Mouse (Mus musculus): ENCODE measurements around the gene Mycl. TPM values are rescaled to one million over a fixed set of nuclear protein-coding genes. Genes with fewer than 3 reads are reported as not detected.

Mycl gene
- polyA plus RNA-seq, 1 experiment from 2014 or later, result 15.2 TPM

DNA sequence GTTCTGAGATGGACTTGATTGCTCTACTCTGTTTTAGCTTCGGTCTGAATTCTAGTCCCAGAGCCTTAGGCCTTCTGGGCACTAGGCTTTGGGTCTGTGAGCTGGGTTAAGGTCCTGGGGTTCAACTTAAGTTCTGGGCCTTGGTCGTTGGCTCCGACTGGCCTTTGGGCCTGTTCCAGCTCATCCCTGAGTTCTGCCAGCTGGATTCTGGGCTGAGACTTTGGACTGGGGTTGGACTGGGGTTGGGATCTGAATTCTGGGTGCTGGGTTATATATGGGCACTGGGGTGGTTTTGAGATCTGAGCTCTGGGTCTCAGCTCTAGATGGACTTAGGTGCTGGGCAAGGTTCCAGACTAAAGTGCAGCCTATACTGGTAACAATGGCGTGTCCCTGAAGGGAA is 24.3 kb upstream of the Mycl start:
- no peaks in the 10 kb centered on the region for H3K36me3 ChIP-seq (ENCODE audit: insufficient read depth)
- H3K4me2 ChIP-seq, result no peak overlapping the region
- TF ChIP-seq CTCF (IDR thresholded peaks at IDR 0.05; ENCODE audit: low read depth), result no peak
- H3K4me1 ChIP-seq (ENCODE audit: insufficient read depth), result no peaks in the 10 kb centered on the region
- WGBS, result 69% methylated on average over 4 of the region's 4 CpGs
- peaks cover 13% of the 10 kb centered on the region; the same call in 1 of the 2 replicates for H3K27me3 ChIP-seq (ENCODE audit: insufficient read depth, low read length)
- no peak overlapping the region for H3K9ac ChIP-seq
- DNase-seq, result no peak
- no peak overlapping the region for H3K27ac ChIP-seq (ENCODE audit: low read depth)
- H3K9me3 ChIP-seq (ENCODE audit: low read depth, low read length), result no peaks in the 10 kb centered on the region
- H3K4me3 ChIP-seq (ENCODE audit: low read depth, low read length), result no peak overlapping the region
- ATAC-seq (ENCODE audit: insufficient read depth), result no peak

DNA sequence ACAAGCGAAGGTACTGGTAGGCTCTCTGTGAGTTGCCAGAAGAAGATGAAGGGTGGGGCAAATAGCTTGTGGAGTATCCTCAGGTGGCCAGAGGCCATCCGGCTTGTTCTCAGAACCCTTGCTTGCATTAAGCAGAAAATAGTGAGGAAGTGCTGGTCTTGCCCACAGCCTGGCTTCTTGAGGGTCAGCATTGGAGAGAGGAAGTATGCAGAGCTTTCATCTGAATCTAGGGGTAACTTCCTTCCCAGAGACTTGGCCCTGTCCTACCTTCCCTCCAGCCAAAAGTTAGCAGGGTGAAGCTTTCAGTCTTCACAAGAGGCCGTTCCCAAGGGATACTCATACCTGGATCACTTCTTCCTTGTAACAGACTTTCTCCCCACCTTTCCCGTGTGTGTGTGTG is 23.8 kb upstream of the Mycl start:
- Histone ChIP-seq H3K4me3 (ENCODE audit: low read depth, low read length) (no peak overlapping the region), H3K4me1 (ENCODE audit: insufficient read depth) (no peaks in the 10 kb centered on the region), H3K4me2 (no peak overlapping the region), H3K36me3 (ENCODE audit: insufficient read depth) (no peaks in the 10 kb centered on the region), H3K27me3 (ENCODE audit: insufficient read depth, low read length) (peaks cover 13% of the 10 kb centered on the region; the same call in 1 of the 2 replicates), H3K27ac (ENCODE audit: low read depth) (no peak overlapping the region), H3K9ac (no peak overlapping the region), H3K9me3 (ENCODE audit: low read depth, low read length) (no peaks in the 10 kb centered on the region)
- DNase-seq, result no peak
- TF ChIP-seq CTCF (IDR thresholded peaks at IDR 0.05; ENCODE audit: low read depth), result no peak
- 77% methylated on average over 4 of the region's 4 CpGs for WGBS
- no peak for ATAC-seq (ENCODE audit: insufficient read depth)

DNA sequence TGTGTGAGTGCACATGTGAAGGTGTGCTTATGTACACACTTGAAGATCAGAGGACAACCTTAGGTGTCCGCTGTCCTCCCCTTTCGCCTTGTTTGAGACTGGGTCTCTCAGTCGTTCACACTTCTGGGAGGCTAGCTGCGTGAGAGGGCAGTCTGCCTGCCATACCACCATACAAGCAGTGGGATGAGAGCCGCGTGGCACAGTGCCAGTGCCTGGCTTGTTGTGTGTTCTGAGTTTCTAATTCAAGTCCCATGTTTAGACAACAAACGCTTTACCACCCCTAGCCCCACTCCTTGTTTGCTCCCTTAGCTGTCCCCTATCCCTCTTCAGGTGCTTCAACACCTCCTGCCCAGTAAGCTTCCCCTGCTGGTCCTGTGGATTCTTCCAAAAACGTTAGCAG is 23.4 kb upstream of the Mycl start:
- ATAC-seq (ENCODE audit: insufficient read depth) (no peak), DNase-seq (no peak)
- H3K27me3 ChIP-seq (ENCODE audit: insufficient read depth, low read length), result peaks cover 10% of the 10 kb centered on the region; the same call in 1 of the 2 replicates
- H3K4me2 ChIP-seq, result no peak overlapping the region
- no peak for TF ChIP-seq CTCF (IDR thresholded peaks at IDR 0.05; ENCODE audit: low read depth)
- H3K9me3 ChIP-seq (ENCODE audit: low read depth, low read length), result no peaks in the 10 kb centered on the region
- H3K27ac ChIP-seq (ENCODE audit: low read depth), result no peak overlapping the region
- H3K36me3 ChIP-seq (ENCODE audit: insufficient read depth), result no peaks in the 10 kb centered on the region
- H3K4me3 ChIP-seq (ENCODE audit: low read depth, low read length), result no peak overlapping the region
- WGBS, result 59% methylated on average over 8 of the region's 8 CpGs
- no peaks in the 10 kb centered on the region for H3K4me1 ChIP-seq (ENCODE audit: insufficient read depth)
- no peak overlapping the region for H3K9ac ChIP-seq

DNA sequence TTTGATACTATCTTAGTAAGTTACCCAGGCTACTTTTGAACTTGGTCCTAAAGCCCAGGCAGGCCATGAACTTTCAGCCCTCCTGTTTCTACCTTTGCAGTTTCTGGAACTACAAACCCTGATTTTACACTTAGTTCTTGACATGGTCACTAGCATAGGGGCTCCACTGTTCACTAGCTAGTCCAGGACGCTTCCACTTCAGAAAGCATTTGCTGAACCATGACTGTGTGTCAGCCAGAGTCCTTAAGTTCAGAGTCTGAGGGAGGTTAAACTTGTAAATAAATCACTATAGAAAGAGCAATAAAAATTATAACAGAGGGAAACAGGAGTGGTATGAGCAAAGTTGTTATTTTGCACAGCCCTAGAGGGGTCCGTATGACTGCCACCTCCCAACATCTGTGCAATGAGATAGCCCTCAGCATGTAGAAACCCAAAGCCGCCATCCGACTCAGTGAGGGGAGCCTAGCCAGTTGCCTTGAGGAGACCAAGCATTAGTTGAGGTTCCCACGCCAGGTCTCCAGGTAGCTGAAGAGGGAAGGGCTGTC is 20.4 kb upstream of the Mycl start:
- WGBS, result 76% methylated on average over 5 of the region's 5 CpGs
- Histone ChIP-seq H3K9me3 (ENCODE audit: low read depth, low read length) (no peaks in the 10 kb centered on the region), H3K9ac (no peak overlapping the region), H3K4me3 (ENCODE audit: low read depth, low read length) (no peak overlapping the region), H3K27me3 (ENCODE audit: insufficient read depth, low read length) (peaks cover 9% of the 10 kb centered on the region; the same call in 1 of the 2 replicates), H3K36me3 (ENCODE audit: insufficient read depth) (no peaks in the 10 kb centered on the region), H3K4me1 (ENCODE audit: insufficient read depth) (no peaks in the 10 kb centered on the region), H3K27ac (ENCODE audit: low read depth) (no peak overlapping the region), H3K4me2 (no peak overlapping the region)
- no peak for DNase-seq
- TF ChIP-seq CTCF (IDR thresholded peaks at IDR 0.05; ENCODE audit: low read depth), result no peak
- no peak for ATAC-seq (ENCODE audit: insufficient read depth)

DNA sequence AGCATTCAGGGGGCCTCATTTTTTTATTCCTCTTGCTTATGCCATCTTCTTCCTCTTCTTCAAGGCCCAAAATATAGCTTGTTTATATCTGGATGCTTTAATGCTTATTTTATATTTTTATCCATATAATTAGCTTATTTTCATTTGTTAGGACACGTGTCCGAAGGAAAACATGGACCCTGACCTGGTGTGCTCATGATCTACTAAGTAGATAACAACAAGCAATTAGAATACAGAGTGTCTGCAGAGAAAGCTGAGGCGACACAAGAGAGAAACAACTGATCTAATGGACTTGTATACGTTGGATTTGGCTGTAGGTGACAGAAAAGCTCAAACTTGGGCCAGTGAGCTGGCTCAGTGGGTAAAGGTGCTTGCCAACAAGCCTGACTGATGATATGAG is 18.6 kb upstream of the Mycl start:
- no peak for DNase-seq
- H3K27me3 ChIP-seq (ENCODE audit: insufficient read depth, low read length), result peaks cover 9% of the 10 kb centered on the region; the same call in 1 of the 2 replicates
- no peak for ATAC-seq (ENCODE audit: insufficient read depth)
- no peaks in the 10 kb centered on the region for H3K4me1 ChIP-seq (ENCODE audit: insufficient read depth)
- WGBS, result 74% methylated on average over 4 of the region's 4 CpGs
- H3K9me3 ChIP-seq (ENCODE audit: low read depth, low read length), result no peaks in the 10 kb centered on the region
- no peaks in the 10 kb centered on the region for H3K36me3 ChIP-seq (ENCODE audit: insufficient read depth)
- H3K4me2 ChIP-seq, result no peak overlapping the region
- H3K27ac ChIP-seq (ENCODE audit: low read depth), result no peak overlapping the region
- no peak overlapping the region for H3K9ac ChIP-seq
- no peak for TF ChIP-seq CTCF (IDR thresholded peaks at IDR 0.05; ENCODE audit: low read depth)
- no peak overlapping the region for H3K4me3 ChIP-seq (ENCODE audit: low read depth, low read length)

DNA sequence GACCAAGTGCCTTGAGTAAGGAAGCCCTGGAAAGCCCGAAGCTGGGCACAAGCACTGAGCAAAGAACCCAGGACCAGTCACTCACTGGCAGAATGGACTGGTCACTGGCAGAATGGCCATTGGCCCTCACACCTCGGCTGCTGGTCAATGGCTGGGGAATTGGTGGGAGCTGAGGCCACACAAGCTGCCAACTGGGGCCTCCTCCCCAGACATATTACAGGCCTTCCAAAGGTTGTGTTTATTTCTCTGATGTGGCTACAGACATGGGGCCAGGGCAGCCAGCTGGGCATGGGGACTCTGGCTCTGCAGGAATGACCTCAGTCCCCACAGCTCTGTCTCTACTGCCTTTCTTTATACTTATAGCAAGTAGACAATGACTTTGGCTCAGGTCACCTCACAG is 16.6 kb upstream of the Mycl start:
- Histone ChIP-seq H3K4me1 (ENCODE audit: insufficient read depth) (no peaks in the 10 kb centered on the region), H3K27ac (ENCODE audit: low read depth) (no peak overlapping the region), H3K36me3 (ENCODE audit: insufficient read depth) (no peaks in the 10 kb centered on the region), H3K9ac (no peak overlapping the region), H3K9me3 (ENCODE audit: low read depth, low read length) (no peaks in the 10 kb centered on the region), H3K4me3 (ENCODE audit: low read depth, low read length) (no peak overlapping the region), H3K4me2 (no peak overlapping the region), H3K27me3 (ENCODE audit: insufficient read depth, low read length) (peaks cover 22% of the 10 kb centered on the region)
- no peak for ATAC-seq (ENCODE audit: insufficient read depth)
- WGBS, result 84% methylated on average over 2 of the region's 2 CpGs
- no peak for DNase-seq
- no peak for TF ChIP-seq CTCF (IDR thresholded peaks at IDR 0.05; ENCODE audit: low read depth)

DNA sequence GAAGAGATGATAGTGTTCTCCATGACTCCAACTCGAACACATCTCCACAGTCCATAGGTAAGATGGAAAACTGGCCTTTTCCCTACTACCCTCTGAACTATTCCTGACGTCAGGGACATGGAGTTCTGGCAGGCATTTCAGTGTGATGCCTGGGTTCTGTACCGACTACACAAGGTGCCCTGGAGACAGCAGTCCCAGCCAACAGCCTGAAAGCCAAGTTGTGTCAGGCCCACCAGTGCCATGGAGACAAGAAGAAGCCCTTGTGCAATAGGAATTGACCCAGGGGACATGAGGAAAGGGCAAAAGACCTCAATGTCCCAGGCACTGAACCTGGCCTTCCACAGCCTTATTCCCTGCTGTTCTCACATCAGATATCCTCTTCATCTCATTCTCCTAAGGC is 15.6 kb upstream of the Mycl start:
- Histone ChIP-seq H3K27me3 (ENCODE audit: insufficient read depth, low read length) (peaks cover 30% of the 10 kb centered on the region), H3K36me3 (ENCODE audit: insufficient read depth) (no peaks in the 10 kb centered on the region), H3K9me3 (ENCODE audit: low read depth, low read length) (no peaks in the 10 kb centered on the region), H3K4me2 (no peak overlapping the region), H3K4me3 (ENCODE audit: low read depth, low read length) (no peak overlapping the region), H3K27ac (ENCODE audit: low read depth) (no peak overlapping the region), H3K4me1 (ENCODE audit: insufficient read depth) (no peaks in the 10 kb centered on the region), H3K9ac (no peak overlapping the region)
- DNase-seq (no peak), ATAC-seq (ENCODE audit: insufficient read depth) (no peak)
- WGBS, result 70% methylated on average over 3 of the region's 3 CpGs
- no peak for TF ChIP-seq CTCF (IDR thresholded peaks at IDR 0.05; ENCODE audit: low read depth)

DNA sequence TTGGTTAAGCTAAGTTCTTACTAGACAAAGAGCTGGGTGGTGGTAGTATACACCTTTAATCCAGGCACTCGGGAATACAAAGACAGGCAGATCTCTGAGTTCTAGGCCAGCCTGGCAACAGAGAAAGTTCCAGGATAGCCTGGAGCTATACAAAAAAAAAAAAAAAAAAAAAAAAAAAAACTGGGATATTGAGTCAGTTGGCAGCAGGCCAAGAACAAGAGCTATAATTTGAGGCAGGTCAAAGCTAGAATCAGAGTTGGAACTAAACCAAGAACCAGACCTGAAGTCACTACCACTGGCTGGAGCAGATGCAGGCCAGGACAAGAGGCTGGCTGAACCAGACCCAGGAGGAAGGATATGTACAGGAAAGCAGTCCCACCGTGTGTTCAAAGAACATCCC is 14.8 kb upstream of the Mycl start:
- 77% methylated on average over 2 of the region's 2 CpGs for WGBS
- no peaks in the 10 kb centered on the region for H3K9me3 ChIP-seq (ENCODE audit: low read depth, low read length)
- H3K27ac ChIP-seq (ENCODE audit: low read depth), result no peak overlapping the region
- H3K4me1 ChIP-seq (ENCODE audit: insufficient read depth), result no peaks in the 10 kb centered on the region
- no peak overlapping the region for H3K4me3 ChIP-seq (ENCODE audit: low read depth, low read length)
- no peaks in the 10 kb centered on the region for H3K36me3 ChIP-seq (ENCODE audit: insufficient read depth)
- no peak for TF ChIP-seq CTCF (IDR thresholded peaks at IDR 0.05; ENCODE audit: low read depth)
- ATAC-seq (ENCODE audit: insufficient read depth), result no peak
- DNase-seq, result no peak
- peaks cover 30% of the 10 kb centered on the region for H3K27me3 ChIP-seq (ENCODE audit: insufficient read depth, low read length)
- no peak overlapping the region for H3K9ac ChIP-seq
- H3K4me2 ChIP-seq, result no peak overlapping the region
